Mouse (Mus musculus) urinary bladder, postnatal 36 days (tissue): ENCODE measurements at regions not wholly inside any gene's neighbourhood (a gene's known extent, or its start where the extent isn't known, plus 50 kb on each side); places are given as distances from the start of the nearest gene placed in this dataset.
A peak's percentile ranks its signal among the peaks of the same experiment; 100 is the strongest.

ENCODE experiments used
- DNase-seq, 2 experiments: peaks; one replicate each; pipeline ENCODE4 v3.0.0; 2022; ENCODE audit warnings: low spot score in 2 of 2, mixed read lengths in 1 of 2

DNA sequence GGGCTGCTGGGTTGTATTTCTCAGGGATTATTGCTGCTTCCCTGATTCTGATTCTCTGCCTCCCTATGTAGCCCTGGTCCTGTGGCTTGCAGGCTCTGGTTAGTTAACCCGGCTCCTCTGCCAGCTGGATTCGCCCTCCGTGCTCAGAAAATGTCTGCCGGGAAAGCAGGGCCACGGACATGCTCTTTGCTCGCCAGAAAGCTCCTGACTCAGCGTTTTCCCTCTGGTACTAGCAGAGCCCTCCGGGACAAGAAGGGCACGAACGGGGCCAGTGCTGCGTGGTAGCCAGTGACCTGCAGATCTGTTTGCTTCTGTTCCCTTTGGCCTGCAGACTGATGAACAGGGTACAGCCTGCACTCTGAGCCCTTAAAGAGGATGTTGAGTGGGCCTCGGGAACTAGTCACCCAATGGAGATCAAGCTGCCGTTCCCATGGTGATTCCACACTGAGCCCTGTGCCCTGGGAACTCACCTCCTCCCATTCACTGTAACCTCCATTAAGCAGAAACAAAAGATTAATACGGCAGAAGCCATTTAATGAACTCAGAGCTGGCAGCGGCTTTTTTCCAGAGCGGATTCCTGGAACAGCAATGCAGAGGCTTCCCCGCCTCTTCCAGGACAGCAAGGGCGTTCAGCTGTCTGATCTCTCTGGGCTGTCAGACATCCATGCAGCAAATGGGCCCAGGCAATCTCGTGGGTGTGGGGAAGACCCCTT, 159.9 kb upstream of the Myt1l start:
- peak; percentile 3 to 14 for DNase-seq

DNA sequence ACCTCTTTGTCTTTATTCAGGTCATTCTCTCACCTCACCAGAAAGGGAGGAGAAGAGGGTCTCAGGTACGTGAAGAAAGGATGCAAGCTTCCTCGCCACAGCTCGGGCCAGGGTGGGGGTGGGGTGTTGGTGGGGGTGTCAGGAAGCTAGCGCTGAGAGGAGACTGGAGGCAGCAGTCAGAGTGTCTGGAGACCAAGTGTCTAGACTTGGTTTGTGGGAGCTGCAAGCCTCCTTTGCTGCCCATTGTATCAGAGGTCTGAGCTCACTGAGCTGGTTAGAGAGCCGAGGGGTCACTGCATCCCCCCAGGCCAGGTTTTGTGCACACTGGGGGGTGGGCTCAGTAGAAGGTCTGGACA, 159.4 kb upstream of the Myt1l start:
- no peak for DNase-seq

DNA sequence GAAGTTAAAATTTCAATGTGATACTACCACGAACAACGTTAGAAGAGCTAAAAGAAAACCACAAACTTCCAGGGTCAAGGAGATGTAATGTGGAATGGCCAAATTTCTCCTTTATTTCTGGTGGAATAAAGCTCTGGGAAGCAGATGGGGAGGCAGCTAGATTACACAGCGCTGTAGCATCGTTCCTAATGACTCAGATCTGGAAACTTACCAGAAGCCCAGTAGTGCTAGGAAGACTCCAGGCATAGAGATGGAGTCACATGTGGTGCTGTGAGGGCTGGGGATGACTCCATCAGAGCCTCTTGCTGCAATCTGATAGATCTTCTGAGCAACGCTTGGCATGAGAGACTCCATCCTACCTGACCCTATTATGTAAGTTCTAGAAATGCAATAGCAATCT, 136.4 kb upstream of the Myt1l start:
- no peak for DNase-seq

GRCm38 (mm10) chr12:29394271-29394670, 133.9 kb upstream of the Myt1l start:
- no peak for DNase-seq

GRCm38 (mm10) chr12:29394881-29395280, 133.3 kb upstream of the Myt1l start:
- DNase-seq = no peak

- no peak for DNase-seq
Measured at GRCm38 (mm10) chr12:29395401-29395982, 132.7 kb upstream of the Myt1l start.

DNA sequence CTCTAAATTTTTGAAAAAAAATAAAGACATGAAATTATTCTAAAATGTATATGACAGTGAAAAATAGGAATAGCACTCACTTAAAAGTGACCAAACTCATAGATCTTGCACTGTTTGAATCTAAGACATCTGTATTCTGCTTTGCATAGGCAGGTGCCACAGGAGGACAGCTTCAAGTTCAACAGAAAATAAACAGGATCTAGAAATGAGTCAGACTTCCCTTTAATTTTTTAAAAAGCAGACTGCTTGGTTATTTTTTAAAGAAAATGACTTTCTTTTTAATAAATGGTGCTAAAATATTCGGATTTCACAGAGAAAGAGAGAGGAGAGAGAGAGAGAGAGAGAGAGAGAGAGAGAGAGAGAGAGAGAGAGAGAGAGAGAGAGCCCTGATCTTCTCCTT, 123.8 kb upstream of the Myt1l start:
- DNase-seq = no peak

- no peak for DNase-seq
Measured at GRCm38 (mm10) chr12:29409336-29410055, 118.7 kb upstream of the Myt1l start.

GRCm38 (mm10) chr12:29433936-29434335, 94.2 kb upstream of the Myt1l start:
- DNase-seq = no peak

- DNase-seq = no peak
Measured at GRCm38 (mm10) chr12:29439343-29440019, 88.7 kb upstream of the Myt1l start.

GRCm38 (mm10) chr12:29465201-29465600, 63.0 kb upstream of the Myt1l start:
- peak; percentile 13 to 14 for DNase-seq
